Mouse (Mus musculus) A20 (cell line): ENCODE data around the gene Phf19.

Source experiments
- DNase-seq: peaks from one replicate; pipeline ENCODE4 v3.0.0-alpha.2; 2011; ENCODE audit warnings: low read depth, low spot score

Phf19 gene

DNA sequence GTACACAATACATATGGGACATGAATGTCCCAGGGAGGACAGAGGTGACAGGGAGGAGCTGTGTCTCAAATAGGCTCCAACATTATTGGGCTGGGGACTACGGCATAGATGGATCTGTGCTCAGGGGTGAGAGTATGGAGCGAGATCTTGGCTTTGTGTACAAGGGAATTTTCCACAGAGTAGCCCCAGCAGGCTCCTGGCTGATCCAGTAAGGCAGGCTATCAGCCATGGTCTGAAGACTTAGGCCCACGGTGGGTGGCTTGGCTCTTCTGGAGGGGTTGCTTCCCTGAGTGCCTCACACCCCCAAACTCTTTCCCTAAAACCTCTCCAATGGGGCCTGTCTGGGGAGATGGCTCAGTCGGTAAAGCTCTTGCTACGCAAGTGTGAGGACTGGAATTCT, 26.4 kb upstream of the Phf19 start:
- DNase-seq, result no peak

DNA sequence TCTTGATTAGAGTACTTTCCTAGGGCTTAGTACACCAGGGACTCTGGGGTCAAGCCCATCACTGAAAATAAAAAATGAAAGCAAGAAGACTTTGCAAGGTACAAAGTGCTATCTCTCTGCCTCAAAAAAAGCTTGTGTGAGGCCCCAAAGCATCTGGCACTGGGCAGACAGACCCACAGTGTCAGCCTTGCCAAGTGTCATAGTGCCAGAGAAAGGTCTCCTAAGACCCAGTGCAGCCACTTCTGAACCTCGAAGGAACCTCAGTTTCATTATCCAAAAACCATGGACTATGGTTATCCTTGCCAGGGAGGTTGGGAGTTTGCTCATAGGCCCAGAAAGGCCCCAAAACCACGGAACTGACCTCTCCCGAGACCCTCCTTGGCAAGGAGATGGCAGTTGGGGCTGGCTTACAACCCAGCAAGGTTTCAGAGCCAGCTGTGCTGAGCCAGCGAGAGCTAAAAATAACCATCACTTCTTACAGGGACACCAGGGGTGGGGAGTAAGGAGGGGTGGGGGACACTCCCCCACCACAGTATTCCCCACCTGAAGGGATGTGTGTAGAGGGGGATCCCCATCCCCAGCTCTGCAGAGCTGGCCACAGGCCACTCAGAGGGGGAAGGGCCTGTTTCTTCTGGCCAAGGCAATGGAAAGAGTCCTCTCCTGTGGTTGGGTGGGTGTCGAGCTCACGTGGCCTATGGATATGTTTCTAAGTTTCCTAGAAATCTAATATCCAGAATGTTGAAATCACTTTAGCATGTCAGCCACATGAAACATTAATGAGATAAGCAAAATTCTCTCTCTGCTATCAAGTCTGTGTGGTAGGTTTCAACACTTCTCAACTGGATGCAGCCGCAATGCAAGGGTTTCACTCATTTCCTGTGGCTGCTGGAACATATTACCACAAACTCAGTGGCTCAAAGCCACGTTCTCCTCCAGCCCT, 24.7 kb upstream of the Phf19 start:
- no peak for DNase-seq

GRCm38 (mm10) chr2:34937460-34937859, 23.6 kb upstream of the Phf19 start:
- no peak for DNase-seq

- DNase-seq, result no peak
Observed at GRCm38 (mm10) chr2:34927320-34927719, 13.5 kb upstream of the Phf19 start.

DNA sequence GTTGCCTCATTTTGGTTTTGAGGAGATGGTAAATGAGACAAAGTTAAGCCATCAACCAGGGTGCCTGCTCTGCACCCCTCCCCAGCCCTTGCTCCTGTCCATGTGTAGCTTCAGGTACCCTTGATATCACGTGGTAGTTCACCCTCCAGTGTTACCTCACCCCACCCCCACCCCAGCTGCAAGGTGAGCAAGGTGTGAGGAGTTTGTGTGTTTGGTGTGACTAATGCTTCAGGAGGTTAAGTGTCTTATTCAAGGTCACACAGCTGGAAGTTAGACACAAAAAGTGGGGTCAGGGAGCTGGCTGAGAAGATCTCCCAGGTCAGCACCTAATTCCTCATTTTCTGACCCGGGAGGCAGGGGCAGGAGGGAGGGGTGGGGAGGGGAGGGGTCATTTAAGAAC, 8.9 kb upstream of the Phf19 start:
- no peak for DNase-seq

GRCm38 (mm10) chr2:34920144-34920543, 6.3 kb upstream of the Phf19 start:
- peak; percentile 62 for DNase-seq

GRCm38 (mm10) chr2:34915103-34915502, 1.3 kb upstream of the Phf19 start:
- peak; percentile 55 for DNase-seq

- peak; percentile 35 for DNase-seq
Observed at GRCm38 (mm10) chr2:34914823-34915082, 927 bp upstream of the Phf19 start.

DNA sequence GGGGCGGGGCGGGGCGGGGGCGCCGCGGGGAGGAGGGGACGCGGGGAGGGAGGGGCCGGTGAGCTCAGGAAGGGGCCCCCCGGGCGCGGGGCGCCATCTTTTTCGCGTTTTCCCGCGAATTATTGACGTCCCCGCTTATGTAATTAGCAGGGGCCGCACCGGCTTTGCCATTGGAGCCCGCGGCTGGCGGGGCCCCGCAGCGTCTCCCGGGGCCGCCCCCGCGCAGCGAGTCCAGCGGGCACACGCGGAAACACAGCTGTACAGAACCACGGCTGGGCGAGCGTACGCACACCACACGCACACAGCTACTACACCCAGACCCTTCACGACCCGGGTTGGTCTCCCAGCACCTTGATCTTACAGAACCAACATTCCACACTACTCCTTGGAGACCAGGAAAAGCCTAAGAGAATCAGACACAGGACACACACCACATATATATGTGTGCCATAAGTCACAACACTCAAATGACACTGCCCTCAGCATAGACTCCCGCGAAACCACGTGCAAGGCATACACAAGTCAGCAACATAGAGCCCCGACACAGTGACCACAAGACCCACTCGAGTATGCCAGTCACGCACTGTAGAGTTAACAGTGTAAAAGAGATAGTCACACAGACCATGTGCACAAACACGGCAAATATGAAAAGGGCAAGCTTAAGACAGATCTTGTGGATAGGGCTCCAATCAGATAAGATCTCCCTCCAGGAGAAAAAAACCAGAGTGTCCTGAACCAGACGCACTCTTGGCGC, 420 bp upstream of the Phf19 start:
- peak; percentile 77 for DNase-seq

DNA sequence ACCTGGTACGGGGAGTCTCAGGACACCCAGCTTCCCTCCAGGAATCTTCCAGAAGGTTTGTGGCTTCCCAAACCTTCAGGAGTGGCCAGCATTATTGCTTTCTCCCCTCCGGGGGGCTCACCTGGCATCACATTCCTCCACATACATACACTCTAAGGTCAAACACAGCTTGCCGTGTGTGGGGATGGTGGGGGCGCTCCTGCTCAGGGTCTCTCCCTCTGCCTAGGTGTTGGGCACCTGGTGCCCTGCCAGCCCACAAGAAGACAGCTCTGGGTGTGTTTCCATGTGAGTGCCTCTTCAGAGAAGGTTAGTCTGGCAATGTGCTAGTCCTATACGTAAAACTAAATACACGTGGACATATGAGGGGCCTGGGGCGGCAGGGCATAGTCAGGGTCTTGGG, 1.2 kb downstream of the Phf19 start:
- no peak for DNase-seq

- DNase-seq, result no peak
Observed at GRCm38 (mm10) chr2:34911871-34912270, 2.0 kb downstream of the Phf19 start.

- no peak for DNase-seq
Observed at GRCm38 (mm10) chr2:34909719-34910118, 4.1 kb downstream of the Phf19 start.

GRCm38 (mm10) chr2:34906861-34907604, 6.8 kb downstream of the Phf19 start:
- peak; percentile 55 for DNase-seq

- no peak for DNase-seq
Observed at GRCm38 (mm10) chr2:34906426-34906825, 7.4 kb downstream of the Phf19 start.

GRCm38 (mm10) chr2:34904849-34905542, 8.8 kb downstream of the Phf19 start:
- DNase-seq, result peak; percentile 100

GRCm38 (mm10) chr2:34903652-34904405, 10.0 kb downstream of the Phf19 start:
- DNase-seq, result no peak

DNA sequence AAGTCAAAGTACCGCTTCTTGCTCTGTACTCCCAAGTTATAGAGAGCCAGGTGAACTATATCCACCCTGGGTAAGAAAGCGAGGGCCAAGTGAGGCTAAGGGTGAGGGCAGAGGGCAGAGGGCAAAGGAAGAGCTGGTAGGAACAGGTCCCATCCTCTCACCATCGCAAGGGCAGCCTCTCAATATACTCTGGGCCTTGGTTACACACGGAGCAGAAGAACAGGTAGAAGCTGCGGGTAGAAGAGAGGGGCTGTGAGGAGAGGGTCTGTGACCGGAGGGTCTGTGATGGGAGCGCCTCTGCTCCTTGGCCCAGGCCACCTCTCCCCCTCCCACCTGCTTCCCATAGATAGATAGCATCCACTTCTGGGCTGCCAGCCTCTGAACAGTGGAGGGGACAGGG, 10.6 kb downstream of the Phf19 start:
- DNase-seq, result no peak

DNA sequence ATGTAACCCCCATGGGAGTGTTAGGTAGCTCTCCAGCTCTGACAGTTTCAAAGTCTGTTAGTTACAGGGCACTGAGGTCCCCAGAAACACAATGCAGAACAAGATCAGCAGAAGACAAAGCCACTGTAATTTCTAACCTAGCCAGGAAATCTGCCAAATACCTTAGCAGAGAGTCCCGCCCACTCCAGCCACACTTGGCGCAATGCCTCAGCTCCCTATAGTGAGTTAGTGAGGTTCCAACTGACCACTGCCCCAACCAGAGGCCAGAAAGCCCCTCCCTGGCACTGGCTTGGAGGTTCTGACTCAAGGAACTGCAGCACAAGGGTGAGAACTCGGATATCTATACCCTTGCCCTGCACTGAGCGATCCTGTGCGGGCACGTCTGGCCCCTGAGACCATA, 11.1 kb downstream of the Phf19 start:
- no peak for DNase-seq

DNA sequence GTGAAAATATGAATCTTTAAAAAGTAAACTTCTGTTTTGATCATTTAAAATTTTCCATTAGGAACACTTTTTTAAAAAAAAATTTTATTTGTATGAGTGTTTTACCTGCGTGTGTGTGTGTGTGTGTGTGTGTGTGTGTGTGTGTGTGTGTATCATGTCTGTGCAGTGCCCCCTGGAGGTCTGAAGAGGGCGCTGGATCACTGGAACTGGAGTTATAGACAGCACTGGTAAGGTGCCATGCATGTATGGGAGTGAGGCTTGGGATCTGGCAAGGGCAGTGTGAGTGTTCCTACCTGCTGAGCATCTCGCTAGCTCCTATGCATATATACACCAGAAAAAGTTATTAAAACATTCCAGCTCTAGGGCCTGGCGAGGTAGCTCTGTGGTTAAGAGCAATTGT, 12.1 kb downstream of the Phf19 start:
- no peak for DNase-seq

GRCm38 (mm10) chr2:34900412-34900811, 13.4 kb downstream of the Phf19 start:
- DNase-seq, result no peak

DNA sequence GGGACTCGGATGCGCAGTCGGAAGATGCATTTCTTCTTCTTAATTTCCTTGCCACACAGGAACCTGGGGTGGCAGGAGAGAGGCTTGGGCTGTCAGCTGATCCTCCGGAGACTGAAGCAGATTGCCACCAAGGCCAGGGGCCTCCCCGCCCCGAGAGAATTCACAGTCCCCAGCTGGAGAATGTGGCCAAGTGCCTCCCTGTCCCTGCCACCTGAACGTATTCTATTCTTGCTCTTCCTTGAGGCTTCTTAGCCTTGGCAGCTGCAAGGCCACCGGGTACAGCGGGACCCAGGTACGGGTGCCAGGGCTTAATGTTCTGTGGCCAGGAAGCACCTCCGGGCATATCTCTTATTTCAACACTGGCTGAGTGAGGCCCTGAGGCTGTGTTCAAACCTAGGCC, 14.1 kb downstream of the Phf19 start:
- no peak for DNase-seq
